Mouse (Mus musculus) ovary, adult 18-20 months (tissue): ENCODE results near the gene Sec24a.
"Not testable (repeated sequence)": the region's sequence is repeated elsewhere in the genome, so short reads cannot be mapped to it uniquely, and the experiment has no call there.

Experiments
- DNase-seq: peaks from one replicate; pipeline ENCODE4 v3.0.0; 2022; ENCODE audit warnings: low spot score, mixed read lengths

Gene Sec24a

GRCm38 (mm10) chr11:51759941-51760657, 3.3 kb downstream of the Sec24a start:
- no peak for DNase-seq

GRCm38 (mm10) chr11:51759251-51759650, 4.2 kb downstream of the Sec24a start:
- DNase-seq, result no peak

- DNase-seq, result not testable (repeated sequence)
These were observed 5.2 kb downstream of the Sec24a start for GRCm38 (mm10) chr11:51758207-51758606.

GRCm38 (mm10) chr11:51757625-51758024, 5.8 kb downstream of the Sec24a start:
- DNase-seq, result no peak

- no peak for DNase-seq
These were observed 6.4 kb downstream of the Sec24a start for GRCm38 (mm10) chr11:51757023-51757422.

- DNase-seq, result peak; percentile 87
These were observed 7.1 kb downstream of the Sec24a start for GRCm38 (mm10) chr11:51756352-51756771.

- DNase-seq, result no peak
These were observed 7.7 kb downstream of the Sec24a start for GRCm38 (mm10) chr11:51755621-51756311.

GRCm38 (mm10) chr11:51751623-51752225, 11.7 kb downstream of the Sec24a start:
- DNase-seq, result not testable (repeated sequence)

- no peak for DNase-seq
These were observed 17.3 kb downstream of the Sec24a start for GRCm38 (mm10) chr11:51746096-51746495.

- no peak for DNase-seq
These were observed 22.7 kb downstream of the Sec24a start for GRCm38 (mm10) chr11:51740701-51741100.

- no peak for DNase-seq
These were observed 24.6 kb downstream of the Sec24a start for GRCm38 (mm10) chr11:51738651-51739403.

- not testable (repeated sequence) for DNase-seq
These were observed 29.2 kb downstream of the Sec24a start for GRCm38 (mm10) chr11:51734218-51734617.

GRCm38 (mm10) chr11:51732883-51733282, 30.6 kb downstream of the Sec24a start:
- DNase-seq, result no peak

- DNase-seq, result no peak
These were observed 42.4 kb downstream of the Sec24a start for GRCm38 (mm10) chr11:51721066-51721465.

- DNase-seq, result no peak
These were observed 56.4 kb downstream of the Sec24a start for GRCm38 (mm10) chr11:51707080-51707479.

- no peak for DNase-seq
These were observed 57.0 kb downstream of the Sec24a start for GRCm38 (mm10) chr11:51706451-51706850.

- DNase-seq, result no peak
These were observed 59.9 kb downstream of the Sec24a start for GRCm38 (mm10) chr11:51703379-51703998.

- DNase-seq, result no peak
These were observed 60.6 kb downstream of the Sec24a start for GRCm38 (mm10) chr11:51702831-51703230.

GRCm38 (mm10) chr11:51694984-51695383, 68.5 kb downstream of the Sec24a start:
- DNase-seq, result no peak

GRCm38 (mm10) chr11:51690597-51690996, 72.8 kb downstream of the Sec24a start:
- not testable (repeated sequence) for DNase-seq

GRCm38 (mm10) chr11:51689343-51689742, 74.1 kb downstream of the Sec24a start:
- no peak for DNase-seq
